Mouse (Mus musculus) MEL (cell line): ENCODE data around the gene Tmem143. TPM values are rescaled to one million over a fixed set of nuclear protein-coding genes. Genes with fewer than 3 reads are reported as not detected.

Experiments
- DNase-seq: peaks from one replicate; pipeline ENCODE4 v3.0.0; 2011; ENCODE audit warnings: low read depth, low spot score
- H3K27ac ChIP-seq: 2 replicates; pipeline ENCODE4 v1.5.1; 2012; ENCODE audit warnings: low read depth, mild to moderate bottlenecking, control low read depth, low read length, moderate library complexity; ENCODE audit not compliant: control insufficient read depth
- H3K27me3 ChIP-seq, 2 experiments: fragments of 150-350 bp in 1 of 2; sonication (generic) in 1 of 2; 2 replicates each; pipeline ENCODE4 v1.6.1; 2012; ENCODE audit warnings: low read length in 2 of 2, mild to moderate bottlenecking in 2 of 2, improper control_type of control experiment in 1 of 2, moderate library complexity in 1 of 2; ENCODE audit not compliant: insufficient read depth in 2 of 2, control insufficient read depth in 1 of 2
- H3K36me3 ChIP-seq, 2 experiments: 2 replicates each; pipeline ENCODE4 v1.6.1; 2012 to 2014; ENCODE audit warnings: low read length in 2 of 2, improper control_type of control experiment in 1 of 2, inconsistent platforms in 1 of 2, mild to moderate bottlenecking in 1 of 2; ENCODE audit not compliant: insufficient read depth in 2 of 2, control insufficient read depth in 1 of 2
- H3K4me1 ChIP-seq, 2 experiments: fragments of 150-350 bp in 1 of 2; sonication (generic) in 1 of 2; 2 replicates each; pipeline ENCODE4 v1.6.1; 2012; ENCODE audit warnings: low read length in 2 of 2, improper control_type of control experiment in 1 of 2, mild to moderate bottlenecking in 1 of 2; ENCODE audit not compliant: insufficient read depth in 2 of 2, control insufficient read depth in 1 of 2
- H3K4me3 ChIP-seq, 2 experiments: fragments of 150-350 bp in 1 of 2; sonication (generic) in 1 of 2; 2 replicates each; pipeline ENCODE4 v1.5.1; 2012; ENCODE audit warnings: low read depth in 2 of 2, low read length in 2 of 2, mild to moderate bottlenecking in 2 of 2, moderate library complexity in 2 of 2, control low read depth in 1 of 2, improper control_type of control experiment in 1 of 2; ENCODE audit not compliant: control insufficient read depth in 1 of 2, insufficient read depth in 1 of 2
- H3K79me2 ChIP-seq: 2 replicates; pipeline ENCODE4 v1.6.1; 2012; ENCODE audit warnings: mild to moderate bottlenecking, low read length, moderate library complexity; ENCODE audit not compliant: control insufficient read depth, poor library complexity, insufficient read depth
- H3K9ac ChIP-seq: 2 replicates; pipeline ENCODE4 v1.6.1; 2012; ENCODE audit warnings: low read depth, mild to moderate bottlenecking, control low read depth, low read length, moderate library complexity; ENCODE audit not compliant: control insufficient read depth, poor library complexity, severe bottlenecking
- H3K9me3 ChIP-seq: fragments of 150-350 bp; sonication (generic); replicated peaks from 2 replicates; pipeline ENCODE4 v1.6.1; 2012; ENCODE audit warnings: mild to moderate bottlenecking, low read length, improper control_type of control experiment, moderate library complexity; ENCODE audit not compliant: insufficient read depth
- BHLHE40 ChIP-seq: IDR thresholded peaks from 2 replicates; pipeline ENCODE4 v1.6.1; 2012; ENCODE audit warnings: low read depth, mild to moderate bottlenecking, inconsistent platforms, low read length, improper control_type of control experiment, borderline replicate concordance
- CTCF ChIP-seq, 3 experiments: IDR thresholded peaks in 2 of 3; conservative IDR thresholded peaks in 1 of 3; 2 replicates each; pipeline ENCODE4 v1.5.1; 2011 to 2012; ENCODE audit warnings: low read length in 3 of 3, low read depth in 2 of 3, mild to moderate bottlenecking in 2 of 3, improper control_type of control experiment in 1 of 3, inconsistent platforms in 1 of 3, mixed read lengths in 1 of 3, moderate library complexity in 1 of 3; ENCODE audit not compliant: control insufficient read depth in 1 of 3, insufficient read depth in 1 of 3, poor library complexity in 1 of 3, severe bottlenecking in 1 of 3
- E2F4 ChIP-seq: IDR thresholded peaks from 2 replicates; pipeline ENCODE4 v1.6.1; 2011; ENCODE audit warnings: low read depth, low read length, improper control_type of control experiment, borderline replicate concordance
- ETS1 ChIP-seq: IDR thresholded peaks from 2 replicates; pipeline ENCODE4 v1.6.1; 2012; ENCODE audit warnings: low read depth, mild to moderate bottlenecking, inconsistent platforms, low read length, improper control_type of control experiment, moderate library complexity
- GABPA ChIP-seq: IDR thresholded peaks from 2 replicates; pipeline ENCODE4 v1.6.1; 2012; ENCODE audit warnings: low read depth, mild to moderate bottlenecking, inconsistent platforms, low read length, improper control_type of control experiment, moderate library complexity
- GATA1 ChIP-seq: IDR thresholded peaks from 2 replicates; pipeline ENCODE4 v1.6.1; 2011; ENCODE audit warnings: low read depth, low read length, improper control_type of control experiment
- HCFC1 ChIP-seq: IDR thresholded peaks from 2 replicates; pipeline ENCODE4 v1.6.1; 2012; ENCODE audit warnings: low read depth, mild to moderate bottlenecking, inconsistent platforms, low read length, improper control_type of control experiment, moderate library complexity
- MAFK ChIP-seq: IDR thresholded peaks from 2 replicates; pipeline ENCODE4 v1.6.1; 2011; ENCODE audit warnings: low read depth, mild to moderate bottlenecking, low read length, improper control_type of control experiment, borderline replicate concordance
- MAX ChIP-seq: IDR thresholded peaks from 2 replicates; pipeline ENCODE4 v1.6.1; 2011; ENCODE audit warnings: low read length, improper control_type of control experiment
- MAZ ChIP-seq: IDR thresholded peaks from 2 replicates; pipeline ENCODE4 v1.6.1; 2012; ENCODE audit warnings: low read depth, mild to moderate bottlenecking, inconsistent platforms, low read length, improper control_type of control experiment
- MXI1 ChIP-seq: IDR thresholded peaks from 2 replicates; pipeline ENCODE4 v1.6.1; 2011; ENCODE audit warnings: mild to moderate bottlenecking, low read depth, low read length, improper control_type of control experiment
- MYB ChIP-seq: IDR thresholded peaks from 2 replicates; pipeline ENCODE4 v1.6.1; 2011; ENCODE audit warnings: mild to moderate bottlenecking, low read depth, low read length, improper control_type of control experiment
- MYC ChIP-seq: IDR thresholded peaks from 2 replicates; pipeline ENCODE4 v1.6.1; 2011; ENCODE audit warnings: low read depth, mild to moderate bottlenecking, low read length, improper control_type of control experiment, moderate library complexity
- NELFE ChIP-seq: IDR thresholded peaks from 2 replicates; pipeline ENCODE4 v1.6.1; 2011; ENCODE audit warnings: low read depth, low read length, improper control_type of control experiment
- NRF1 ChIP-seq: IDR thresholded peaks from 2 replicates; pipeline ENCODE4 v1.6.1; 2014; ENCODE audit warnings: low read depth, mild to moderate bottlenecking, inconsistent platforms, low read length, improper control_type of control experiment, moderate library complexity; ENCODE audit not compliant: poor library complexity, insufficient read depth, severe bottlenecking
- POLR2AphosphoS2 ChIP-seq: IDR thresholded peaks from 2 replicates; pipeline ENCODE4 v1.6.1; 2011; ENCODE audit warnings: low read length, improper control_type of control experiment
- POLR2AphosphoS5 ChIP-seq: IDR thresholded peaks from 2 replicates; pipeline ENCODE4 v1.6.1; 2012; ENCODE audit warnings: low read depth, borderline replicate concordance, mild to moderate bottlenecking, inconsistent platforms, low read length, moderate library complexity, mixed read lengths
- RCOR1 ChIP-seq: IDR thresholded peaks from 2 replicates; pipeline ENCODE4 v1.6.1; 2012; ENCODE audit warnings: low read depth, mild to moderate bottlenecking, inconsistent platforms, low read length, improper control_type of control experiment
- SIN3A ChIP-seq: IDR thresholded peaks from 2 replicates; pipeline ENCODE4 v1.6.1; 2012; ENCODE audit warnings: low read length, improper control_type of control experiment, inconsistent platforms
- TBP ChIP-seq: IDR thresholded peaks from 2 replicates; pipeline ENCODE4 v1.8.0; 2011; ENCODE audit warnings: low read depth, low read length, improper control_type of control experiment
- USF1 ChIP-seq: IDR thresholded peaks from 2 replicates; pipeline ENCODE4 v1.6.1; 2014; ENCODE audit warnings: low read depth, mild to moderate bottlenecking, inconsistent platforms, low read length, improper control_type of control experiment, moderate library complexity
- USF2 ChIP-seq, 2 experiments: IDR thresholded peaks; 2 replicates each; pipeline ENCODE4 v1.6.1; 2011 to 2012; ENCODE audit warnings: improper control_type of control experiment in 2 of 2, low read length in 2 of 2, borderline replicate concordance in 1 of 2, inconsistent platforms in 1 of 2, low read depth in 1 of 2, mild to moderate bottlenecking in 1 of 2; ENCODE audit not compliant: insufficient read depth in 1 of 2
- ZC3H11A ChIP-seq: IDR thresholded peaks from 2 replicates; pipeline ENCODE4 v1.6.1; 2012; ENCODE audit warnings: low read depth, mild to moderate bottlenecking, inconsistent platforms, low read length, improper control_type of control experiment
- ZMIZ1 ChIP-seq: IDR thresholded peaks from 2 replicates; pipeline ENCODE4 v1.6.1; 2012; ENCODE audit warnings: low read depth, mild to moderate bottlenecking, inconsistent platforms, low read length, improper control_type of control experiment, moderate library complexity
- polyA plus RNA-seq, 2 experiments: library from polyadenylated mRNA; stranded (reverse) in 1 of 2; unstranded in 1 of 2; fragments of >175 nt in 1 of 2; fragments of >200 nt in 1 of 2; gene quantifications; 2 replicates each; pipeline versions ENCODE4 v1.2.1 to v1.2.4; 2012; ENCODE audit warnings: low replicate concordance in 2 of 2, low read depth in 1 of 2; ENCODE audit not compliant: insufficient read length in 2 of 2, insufficient read depth in 1 of 2, missing spikeins in 1 of 2
- total RNA-seq: library from RNA; depleted of rRNA; stranded (reverse); fragments of 300-350 nt; gene quantifications from 2 replicates; pipeline ENCODE4 v1.2.3, GENCODE M21; 2012

The Tmem143 gene
- total and polyA plus RNA-seq, 3 experiments, result 10.7 to 20.1 TPM; not detected in 1

GRCm38 (mm10) chr7:45853089-45853488, 43.7 kb upstream of the Tmem143 start:
- DNase-seq, result no peak
- Histone ChIP-seq H3K79me2 (no peaks in the 10 kb centered on the region), H3K27ac (no peak overlapping the region), H3K4me1 (no peaks in the 10 kb centered on the region), H3K9ac (no peak overlapping the region), H3K36me3 (no peaks in the 10 kb centered on the region), H3K27me3 (no peaks in the 10 kb centered on the region), H3K4me3 (no peak overlapping the region), H3K9me3 (no peaks in the 10 kb centered on the region)
- TF ChIP-seq GABPA (no peak), NRF1 (no peak), POLR2AphosphoS5 (no peak), POLR2AphosphoS2 (no peak), HCFC1 (no peak), MAZ (no peak), USF1 (no peak), ZMIZ1 (no peak), NELFE (no peak), MAX (no peak), MYC (no peak), USF2 (IDR thresholded peaks at IDR 0.05; ENCODE audit: borderline replicate concordance in 1 of 2, insufficient read depth in 1 of 2, low read depth in 1 of 2, low read length in 2 of 2) (no peak), CTCF (IDR thresholded peaks at IDR 0.05 in 2 of 3, conservative IDR thresholded peaks at IDR 0.05 in 1 of 3; ENCODE audit: control insufficient read depth in 1 of 3, insufficient read depth in 1 of 3, low read depth in 2 of 3, low read length in 3 of 3, poor library complexity in 1 of 3, severe bottlenecking in 1 of 3) (no peak)

GRCm38 (mm10) chr7:45856950-45857901, 39.5 kb upstream of the Tmem143 start:
- no peak for DNase-seq
- H3K9me3 ChIP-seq, result no peaks in the 10 kb centered on the region
- H3K36me3 ChIP-seq, result no peaks in the 10 kb centered on the region
- no peak overlapping the region for H3K9ac ChIP-seq
- TF ChIP-seq USF2 (IDR thresholded peaks at IDR 0.05; ENCODE audit: borderline replicate concordance in 1 of 2, insufficient read depth in 1 of 2, low read depth in 1 of 2, low read length in 2 of 2) (no peak), MXI1 (no peak), MYC (no peak), GATA1 (no peak), ZC3H11A (no peak), E2F4 (no peak), TBP (no peak), MAFK (no peak), USF1 (no peak), ETS1 (no peak), CTCF (IDR thresholded peaks at IDR 0.05 in 2 of 3, conservative IDR thresholded peaks at IDR 0.05 in 1 of 3; ENCODE audit: control insufficient read depth in 1 of 3, insufficient read depth in 1 of 3, low read depth in 2 of 3, low read length in 3 of 3, poor library complexity in 1 of 3, severe bottlenecking in 1 of 3) (no peak), RCOR1 (no peak), MYB (no peak), BHLHE40 (no peak), SIN3A (no peak)
- TF ChIP-seq, all 39 proteins: peak for 0
- Histone ChIP-seq H3K27ac (no peak overlapping the region), H3K4me3 (no peak overlapping the region), H3K79me2 (no peaks in the 10 kb centered on the region), H3K27me3 (no peaks in the 10 kb centered on the region), H3K4me1 (no peaks in the 10 kb centered on the region)
